Mouse (Mus musculus): ENCODE results near the gene Nr4a2.

The Nr4a2 gene

GRCm38 (mm10) chr2:57123991-57124840 is at the start of gene Nr4a2:
Gene Nr4a2, minus strand, starts transcription at chr2:57124003.
- CTCF ChIA-PET, result interaction anchor here (0.6 kb wide), 1 partner anchor 201 kb away, joined by 4 read pairs; no protein-coding TSS in a partner anchor

DNA sequence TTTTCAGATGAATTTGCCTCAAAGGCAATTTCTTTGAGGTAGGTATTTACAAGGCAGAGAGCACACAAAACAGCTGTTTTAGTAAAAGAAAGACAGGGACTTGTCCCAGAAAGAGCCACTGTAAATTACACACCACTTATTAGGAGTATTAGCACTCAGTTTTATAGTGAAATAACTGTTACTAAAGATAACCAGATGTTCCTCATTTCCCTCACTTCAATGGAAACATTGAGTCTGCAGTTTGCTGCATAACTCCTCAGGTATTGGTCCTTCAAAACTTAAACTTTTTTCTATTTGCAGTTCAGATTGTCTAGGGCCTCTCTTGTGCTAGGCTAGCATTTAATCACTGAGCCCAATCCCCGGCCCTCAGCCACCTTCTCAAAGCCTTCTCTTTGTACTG is 41.6 kb upstream of the Nr4a2 start:
- CTCF ChIA-PET, result interaction anchor here (0.6 kb wide), 2 partner anchors 47 to 102 kb away, joined by 3 read pairs; no protein-coding TSS in a partner anchor

DNA sequence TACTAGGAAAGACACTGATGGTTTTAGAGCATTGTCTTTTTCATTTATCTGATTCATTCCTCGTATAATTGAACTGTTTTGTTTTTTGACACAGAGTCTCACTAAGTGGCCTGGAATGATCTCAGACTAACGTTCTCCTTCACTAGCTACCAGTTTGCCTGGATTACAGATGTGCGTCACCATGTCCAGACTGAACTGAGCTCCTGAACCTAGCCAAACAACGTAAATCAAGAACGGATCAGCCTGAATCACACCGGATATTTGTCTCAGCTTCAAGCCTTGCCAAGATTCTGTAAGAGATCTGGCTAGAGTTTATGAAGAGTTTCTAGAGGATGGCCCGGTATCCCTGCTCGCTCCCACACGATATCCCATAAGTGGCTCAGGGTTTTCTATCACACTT is 33.0 kb upstream of the Nr4a2 start:
- CTCF ChIA-PET, result no interaction called here

DNA sequence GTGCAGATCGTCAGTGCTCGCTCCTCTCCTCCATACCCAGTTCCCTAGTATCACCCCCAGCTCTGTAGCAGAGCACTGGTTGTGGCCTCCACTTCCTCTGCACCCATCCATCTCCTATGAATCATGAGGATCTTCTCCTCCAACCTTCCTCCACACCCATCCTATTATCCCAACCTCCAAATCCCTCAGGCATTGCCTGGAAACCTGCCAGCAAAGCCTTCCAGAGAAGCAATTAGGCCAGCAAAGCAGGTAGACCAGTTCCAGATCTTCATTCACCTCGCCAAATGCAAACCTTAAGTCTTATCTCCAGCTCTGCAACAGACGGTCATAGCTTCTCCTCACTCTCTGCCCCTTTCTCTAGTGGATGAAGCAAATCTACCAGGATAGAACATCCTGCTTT is 26.0 kb upstream of the Nr4a2 start:
- CTCF ChIA-PET, result no interaction called here

DNA sequence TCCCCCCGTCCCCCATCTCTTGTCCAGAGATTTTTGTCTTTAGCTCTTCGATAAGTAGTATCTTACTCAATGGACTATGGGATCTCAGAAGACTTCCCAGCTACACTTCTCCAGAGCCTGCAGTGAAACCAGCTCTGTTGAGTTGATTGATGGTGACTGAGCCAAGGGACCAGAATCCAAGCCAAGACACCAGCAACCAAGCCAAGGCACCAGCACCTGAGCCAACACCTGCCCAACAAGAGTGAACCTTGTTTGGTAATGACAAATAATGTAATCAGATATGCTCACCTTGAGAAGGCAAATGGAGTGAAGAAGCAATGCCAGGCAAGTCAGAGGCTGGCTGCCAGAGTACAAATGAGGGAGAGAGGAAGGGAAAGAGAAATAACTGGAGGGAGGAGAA is 24.4 kb upstream of the Nr4a2 start:
- CTCF ChIA-PET, result no interaction called here

GRCm38 (mm10) chr2:57145646-57146421 is 22.0 kb upstream of the Nr4a2 start:
- CTCF ChIA-PET, result no interaction called here

GRCm38 (mm10) chr2:57138594-57138993 is 14.8 kb upstream of the Nr4a2 start:
- CTCF ChIA-PET, result no interaction called here

- CTCF ChIA-PET, result no interaction called here
Measured at GRCm38 (mm10) chr2:57127461-57127860, 3.7 kb upstream of the Nr4a2 start.

DNA sequence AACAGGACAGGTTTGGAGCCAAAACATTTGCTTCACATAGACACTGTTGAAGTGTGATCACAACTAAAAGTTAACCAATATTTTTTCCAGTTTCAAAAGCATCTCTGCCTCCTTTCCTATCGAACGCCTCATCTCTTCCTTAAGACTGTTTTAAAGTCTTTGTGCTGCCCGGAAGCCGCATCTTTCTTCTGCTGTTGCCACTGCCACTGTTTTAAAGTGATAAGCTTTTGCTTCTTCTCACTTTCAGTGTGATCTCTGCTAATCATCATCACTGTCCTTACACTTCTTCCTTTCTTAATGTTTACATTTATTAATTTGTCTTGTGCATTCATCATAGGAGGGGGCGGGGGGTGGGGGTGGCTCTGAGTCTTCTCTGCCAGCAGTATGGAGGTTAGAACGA is 2.1 kb upstream of the Nr4a2 start:
- CTCF ChIA-PET, result no interaction called here

- CTCF ChIA-PET, result no interaction called here
Measured at GRCm38 (mm10) chr2:57122986-57123980, 520 bp downstream of the Nr4a2 start.

GRCm38 (mm10) chr2:57121110-57121509 is 2.7 kb downstream of the Nr4a2 start:
- CTCF ChIA-PET, result no interaction called here

GRCm38 (mm10) chr2:57117201-57117951 is 6.4 kb downstream of the Nr4a2 start:
- CTCF ChIA-PET, result interaction anchor here (0.7 kb wide), 1 partner anchor 205 kb away, joined by 5 read pairs; no protein-coding TSS in a partner anchor

- CTCF ChIA-PET, result interaction anchor here (0.7 kb wide), 1 partner anchor 206 kb away, joined by 5 read pairs; no protein-coding TSS in a partner anchor
Measured at GRCm38 (mm10) chr2:57116366-57117200, 7.2 kb downstream of the Nr4a2 start.

DNA sequence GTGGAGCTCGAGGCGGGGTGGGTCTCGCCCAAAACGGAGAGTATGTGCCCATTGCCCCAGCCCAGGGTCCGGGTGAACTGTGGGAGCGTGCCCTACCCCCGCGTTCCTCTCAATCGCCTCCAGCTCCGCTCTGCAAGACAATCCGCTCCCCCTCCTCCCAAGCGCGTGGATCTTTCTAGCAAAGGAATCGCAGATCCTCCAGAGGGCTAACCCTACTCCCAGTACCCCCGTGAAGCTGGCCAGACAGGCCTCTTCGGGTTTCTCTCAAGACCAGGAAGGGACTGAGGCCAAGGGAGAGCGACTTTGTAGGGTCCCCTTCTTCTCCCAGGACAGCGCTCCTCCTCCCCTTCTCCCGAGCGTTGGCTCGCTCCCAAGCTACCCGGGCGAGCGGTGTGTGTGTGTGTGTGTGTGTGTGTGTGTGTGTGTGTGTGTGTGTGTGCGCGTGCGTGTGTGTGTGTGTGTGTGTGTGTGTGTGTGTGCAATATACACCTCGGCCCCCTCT is 7.9 kb downstream of the Nr4a2 start:
- CTCF ChIA-PET, result no interaction called here

DNA sequence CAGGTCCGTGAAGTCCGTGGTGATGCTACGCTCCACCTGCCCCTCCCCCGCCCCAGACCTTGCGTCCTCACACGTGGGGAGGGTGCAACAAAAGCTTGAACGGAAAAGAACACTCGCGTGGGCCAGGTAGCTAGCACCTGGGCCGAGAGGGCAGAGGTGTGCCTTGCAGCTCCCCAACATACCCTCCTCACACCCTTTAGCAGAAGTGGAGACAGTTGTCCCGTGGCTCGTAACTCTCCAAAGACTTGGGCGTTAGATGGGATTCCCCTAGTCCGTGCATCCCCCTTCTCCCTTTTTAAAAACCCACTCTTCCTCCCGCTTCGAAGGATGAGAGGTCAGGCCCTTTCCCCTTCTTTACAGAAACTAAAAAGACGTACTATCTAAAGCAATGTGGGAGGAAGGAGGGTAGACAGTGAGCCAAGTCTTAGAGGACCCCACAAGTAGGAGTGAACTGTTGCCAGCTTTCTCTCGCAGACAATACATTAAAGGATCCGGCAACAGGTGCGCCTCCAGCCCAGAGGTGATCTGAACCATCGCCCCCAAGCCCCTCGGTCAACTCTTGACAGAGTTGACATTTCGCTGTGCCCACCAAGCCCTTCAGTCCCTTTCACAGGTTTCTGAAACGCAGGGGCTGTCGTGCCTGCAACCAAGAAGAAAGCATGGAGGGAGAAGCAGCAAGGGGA is 8.5 kb downstream of the Nr4a2 start:
- CTCF ChIA-PET, result no interaction called here

DNA sequence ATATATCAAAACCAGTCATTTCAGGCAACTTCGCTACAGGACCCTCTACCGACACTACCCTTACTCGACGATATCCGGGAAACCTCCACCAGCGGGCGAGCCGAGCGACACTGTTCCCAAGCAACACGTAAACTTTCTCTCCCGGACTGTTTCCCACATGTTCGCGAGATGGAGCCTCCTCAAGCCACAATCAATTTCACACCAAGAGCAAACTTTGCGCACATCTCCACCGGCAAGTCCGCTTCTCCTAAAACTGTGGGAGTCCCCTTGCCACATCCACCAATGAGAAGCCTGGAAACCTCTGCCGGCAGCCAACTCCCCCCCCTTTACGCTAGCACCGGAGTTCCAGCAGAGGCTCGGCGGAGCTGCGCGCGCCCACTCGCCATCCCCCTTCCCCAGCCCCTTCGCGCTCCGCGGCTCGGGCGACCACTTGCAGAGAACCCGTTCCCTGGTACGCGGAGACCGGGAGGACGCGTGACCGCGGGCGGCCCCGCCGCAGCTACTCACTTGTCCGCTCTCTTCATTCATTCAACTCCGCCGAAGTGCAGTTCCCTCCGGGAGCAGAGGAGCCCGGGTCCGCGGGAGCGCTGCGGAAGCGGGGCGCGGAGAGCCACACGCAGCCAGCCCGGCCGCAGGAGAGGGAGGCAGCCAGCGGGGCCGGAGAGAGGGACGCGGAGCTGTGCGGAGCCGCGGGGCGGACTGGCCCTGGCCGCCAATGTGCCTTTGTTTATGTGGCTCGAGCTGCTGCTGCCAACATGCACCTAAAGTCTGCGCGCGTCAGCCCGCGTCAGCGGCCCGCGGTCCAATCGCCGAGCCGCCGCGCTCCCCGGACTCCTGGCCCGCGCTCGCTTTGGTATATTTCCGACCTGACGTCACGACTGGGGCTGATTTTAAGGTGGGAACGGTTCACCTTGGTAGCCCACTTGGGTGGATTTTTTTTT is 9.3 kb downstream of the Nr4a2 start:
- CTCF ChIA-PET, result no interaction called here

DNA sequence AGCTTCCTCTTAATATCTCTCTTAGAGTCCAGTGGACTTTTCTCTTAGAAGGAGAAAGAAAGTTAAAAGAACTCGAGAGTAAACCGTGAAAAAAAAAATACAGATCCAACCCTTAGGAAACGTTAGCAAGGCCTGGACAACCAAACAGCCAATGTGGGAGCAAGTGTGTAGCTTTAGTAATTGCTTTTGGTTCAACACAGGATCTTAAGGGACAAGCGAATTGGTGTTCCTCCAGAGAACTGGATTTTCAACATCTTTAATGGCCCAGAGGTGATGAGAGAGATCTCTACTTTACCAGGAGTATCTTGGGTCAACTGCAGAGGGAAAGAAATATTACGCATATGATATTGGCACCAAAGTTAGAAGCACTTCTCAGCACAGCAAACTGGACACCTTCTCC is 10.4 kb downstream of the Nr4a2 start:
- CTCF ChIA-PET, result interaction anchor here (0.9 kb wide), 1 partner anchor 203 kb away, joined by 3 read pairs; no protein-coding TSS in a partner anchor

- CTCF ChIA-PET, result interaction anchor here (0.9 kb wide), 1 partner anchor 203 kb away, joined by 3 read pairs; no protein-coding TSS in a partner anchor
Measured at GRCm38 (mm10) chr2:57112949-57113348, 10.9 kb downstream of the Nr4a2 start.
